Mouse (Mus musculus): Measurements from ENCODE around the gene Lix1. TPM values are rescaled to one million over a fixed set of nuclear protein-coding genes. Genes with fewer than 3 reads are reported as not detected.

Gene Lix1
- polyA plus RNA-seq, 1 experiment from 2014 or later: 5.4 TPM

DNA sequence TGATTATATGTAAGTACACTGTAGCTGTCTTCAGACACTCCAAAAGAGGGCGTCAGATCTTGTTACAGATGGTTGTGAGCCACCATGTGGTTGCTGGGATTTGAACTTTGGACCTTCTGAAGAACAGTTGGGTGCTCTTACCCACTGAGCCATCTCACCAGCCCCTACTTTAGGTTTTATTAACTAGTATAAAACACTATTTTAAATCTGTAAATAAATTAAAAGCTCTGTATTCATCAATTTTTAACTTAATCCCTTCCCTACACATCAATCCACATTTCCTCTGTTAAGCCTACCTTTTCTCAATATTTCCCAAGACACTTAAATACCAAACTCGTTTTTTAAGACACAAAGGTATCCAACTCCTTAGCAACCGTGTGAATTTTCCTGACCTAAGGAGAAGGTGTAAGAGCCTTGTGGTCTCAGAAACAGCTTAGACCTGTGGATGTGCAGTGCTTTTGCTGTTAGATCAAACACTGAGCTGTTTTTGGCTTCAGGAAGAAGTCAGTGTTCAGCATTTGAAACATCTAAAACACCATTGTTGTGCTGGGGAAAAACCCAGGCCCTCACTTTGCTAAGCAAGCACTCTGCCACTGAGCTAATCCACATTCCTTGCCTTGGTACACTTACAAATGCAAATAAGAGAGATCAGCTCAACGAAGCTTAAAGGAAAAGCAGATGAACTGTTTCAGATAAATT is 22.3 kb downstream of the Lix1 start:
- WGBS: 41% methylated on average over 4 of the region's 4 CpGs
- Histone ChIP-seq H3K4me1 (no peaks in the 10 kb centered on the region), H3K9ac (no peak overlapping the region), H3K9me3 (no peaks in the 10 kb centered on the region), H3K4me2 (no peak overlapping the region), H3K27me3 (replicated peaks) (no peaks in the 10 kb centered on the region), H3K4me3 (replicated peaks) (no peak overlapping the region), H3K27ac (no peak overlapping the region), H3K36me3 (no peaks in the 10 kb centered on the region)
- ATAC-seq (ENCODE audit: insufficient read depth, low FRiP score, low read depth): no peak

DNA sequence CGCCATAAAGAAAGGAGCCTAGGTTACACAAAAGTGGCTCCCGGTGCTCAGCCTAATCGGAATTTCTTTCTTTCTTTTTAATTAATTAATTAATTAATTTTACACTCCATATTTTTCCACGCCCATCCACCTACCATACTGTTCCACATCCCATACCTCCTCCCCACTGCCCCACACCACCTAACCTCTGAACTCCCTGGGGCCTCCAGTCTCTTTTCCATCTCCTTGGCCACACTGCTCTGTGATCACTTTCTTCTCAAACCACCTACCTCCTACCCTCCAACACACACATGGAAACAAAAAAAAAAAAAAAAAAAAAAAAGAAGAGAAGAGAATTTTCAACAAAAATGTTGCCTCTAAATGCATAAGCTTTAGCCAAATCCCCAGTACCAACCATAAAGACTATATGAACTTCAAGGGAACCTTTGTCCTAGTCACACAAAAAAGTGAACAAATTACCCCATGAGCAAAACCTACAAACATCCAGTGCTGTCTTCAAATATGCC is 22.9 kb downstream of the Lix1 start:
- Histone ChIP-seq H3K4me2 (no peak overlapping the region), H3K27me3 (replicated peaks) (no peaks in the 10 kb centered on the region), H3K36me3 (no peaks in the 10 kb centered on the region), H3K9ac (no peak overlapping the region), H3K27ac (no peak overlapping the region), H3K4me1 (no peaks in the 10 kb centered on the region), H3K4me3 (replicated peaks) (no peak overlapping the region), H3K9me3 (no peaks in the 10 kb centered on the region)
- ATAC-seq (ENCODE audit: insufficient read depth, low FRiP score, low read depth): no peak
- WGBS: 71% methylated on average over 4 of the region's 4 CpGs

DNA sequence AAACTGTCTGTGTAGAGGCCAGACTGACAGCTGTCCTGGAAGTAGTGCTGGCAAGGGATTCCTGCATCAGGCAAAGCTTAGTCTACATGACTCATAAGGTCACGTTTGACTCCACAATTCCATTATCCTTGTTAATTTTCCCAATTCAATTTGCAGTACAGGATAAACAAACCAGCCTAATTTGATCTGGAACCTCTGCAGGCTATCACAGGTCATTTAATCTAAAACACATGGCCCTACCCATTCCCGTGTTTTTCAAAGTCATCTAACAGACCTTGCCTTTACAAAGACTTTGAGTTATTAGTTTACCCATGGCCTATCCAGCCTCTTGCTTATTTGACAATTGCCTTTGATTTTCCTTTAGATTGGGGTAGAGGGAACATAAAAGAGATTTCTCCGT is 23.4 kb downstream of the Lix1 start:
- WGBS: 33% methylated on average over 3 of the region's 3 CpGs
- Histone ChIP-seq H3K9ac (no peak overlapping the region), H3K9me3 (no peaks in the 10 kb centered on the region), H3K27me3 (replicated peaks) (no peaks in the 10 kb centered on the region), H3K27ac (no peak overlapping the region), H3K4me1 (no peaks in the 10 kb centered on the region), H3K4me2 (no peak overlapping the region), H3K4me3 (replicated peaks) (no peak overlapping the region), H3K36me3 (no peaks in the 10 kb centered on the region)
- peak; percentile 27; the same call in 1 of the 2 replicates for ATAC-seq (ENCODE audit: insufficient read depth, low FRiP score, low read depth)

DNA sequence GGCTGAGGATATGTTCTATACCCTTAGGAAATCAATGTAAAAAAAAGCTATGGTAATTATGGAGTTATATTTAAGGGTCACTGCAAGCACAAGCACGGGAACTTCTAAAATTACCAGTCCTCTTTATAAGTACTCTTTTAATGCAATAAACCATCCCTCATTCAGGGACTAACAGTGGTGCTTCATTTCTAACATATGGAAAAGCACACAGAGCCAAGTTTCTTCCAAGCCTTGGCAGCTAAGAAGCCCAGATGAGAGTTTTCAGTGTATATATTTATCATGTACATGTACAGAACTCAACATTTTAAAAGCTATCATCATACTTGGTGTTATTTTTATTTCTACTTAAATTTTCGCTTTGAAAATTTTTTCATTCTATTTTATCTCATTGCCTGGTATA is 26.4 kb downstream of the Lix1 start:
- Histone ChIP-seq H3K36me3 (no peaks in the 10 kb centered on the region), H3K4me1 (no peaks in the 10 kb centered on the region), H3K4me3 (replicated peaks) (no peak overlapping the region), H3K27ac (no peak overlapping the region), H3K9me3 (no peaks in the 10 kb centered on the region), H3K4me2 (no peak overlapping the region), H3K9ac (no peak overlapping the region), H3K27me3 (replicated peaks) (no peaks in the 10 kb centered on the region)
- WGBS: 36% methylated on average over 2 of the region's 2 CpGs
- ATAC-seq (ENCODE audit: insufficient read depth, low FRiP score, low read depth): no peak

DNA sequence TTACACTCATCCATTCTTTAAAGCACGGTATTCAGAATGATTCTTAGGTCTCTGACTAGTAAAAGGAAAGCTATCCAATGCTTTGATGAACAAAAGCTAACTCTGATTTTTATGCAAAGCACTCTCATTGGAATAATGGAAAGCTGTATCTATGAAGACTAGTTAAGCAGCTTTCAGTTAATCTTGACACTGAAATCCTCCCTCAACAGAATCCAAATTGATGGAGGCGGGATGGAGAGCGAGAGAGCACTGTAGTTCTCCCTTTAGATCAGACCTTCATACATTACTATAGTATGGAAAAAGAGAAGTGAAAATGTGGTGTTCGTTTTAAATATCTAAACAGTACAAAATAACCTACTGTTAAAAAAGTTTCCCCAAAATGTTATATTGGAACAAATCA is 31.2 kb downstream of the Lix1 start:
- ATAC-seq (ENCODE audit: insufficient read depth, low FRiP score, low read depth): no peak
- WGBS: 80% methylated on average over 4 of the region's 4 CpGs
- Histone ChIP-seq H3K4me3 (replicated peaks) (no peak overlapping the region), H3K9me3 (no peaks in the 10 kb centered on the region), H3K27me3 (replicated peaks) (no peaks in the 10 kb centered on the region), H3K27ac (no peak overlapping the region), H3K36me3 (no peaks in the 10 kb centered on the region), H3K4me2 (no peak overlapping the region), H3K9ac (no peak overlapping the region), H3K4me1 (no peaks in the 10 kb centered on the region)

DNA sequence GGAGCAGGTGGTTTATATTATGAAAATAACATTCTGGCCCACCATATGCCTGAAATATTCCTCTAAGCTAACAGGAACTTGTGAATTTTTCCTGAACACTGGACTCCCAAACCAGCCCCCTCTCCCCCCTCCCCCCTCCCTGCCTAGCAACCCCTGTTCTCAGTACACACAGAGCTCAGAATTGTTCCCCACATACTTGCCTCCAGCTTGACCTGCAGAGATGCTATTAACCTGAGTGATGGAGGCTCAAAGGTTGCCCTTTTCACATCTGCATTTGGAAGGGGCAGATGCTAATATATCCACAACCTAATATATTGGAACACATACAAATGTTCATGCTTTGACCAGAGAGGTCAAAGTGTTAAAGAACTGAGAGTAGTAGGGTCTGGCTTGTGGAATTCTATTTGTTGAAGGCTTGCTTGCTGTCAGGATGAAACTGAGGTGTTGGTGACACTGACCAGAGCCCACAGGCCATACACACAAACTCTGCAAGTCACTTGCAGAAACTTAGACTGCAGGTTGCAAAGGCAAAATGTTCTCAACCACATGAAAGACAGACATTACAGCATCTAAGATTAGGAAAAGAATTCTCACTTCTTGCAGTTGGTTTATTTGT is 36.2 kb downstream of the Lix1 start:
- H3K27me3 ChIP-seq (replicated peaks): no peaks in the 10 kb centered on the region
- no peaks in the 10 kb centered on the region for H3K4me1 ChIP-seq
- no peak overlapping the region for H3K27ac ChIP-seq
- H3K36me3 ChIP-seq: no peaks in the 10 kb centered on the region
- no peak overlapping the region for H3K4me2 ChIP-seq
- no peak for ATAC-seq (ENCODE audit: insufficient read depth, low FRiP score, low read depth)
- no peak overlapping the region for H3K4me3 ChIP-seq (replicated peaks)
- H3K9me3 ChIP-seq: no peaks in the 10 kb centered on the region
- no peak overlapping the region for H3K9ac ChIP-seq

DNA sequence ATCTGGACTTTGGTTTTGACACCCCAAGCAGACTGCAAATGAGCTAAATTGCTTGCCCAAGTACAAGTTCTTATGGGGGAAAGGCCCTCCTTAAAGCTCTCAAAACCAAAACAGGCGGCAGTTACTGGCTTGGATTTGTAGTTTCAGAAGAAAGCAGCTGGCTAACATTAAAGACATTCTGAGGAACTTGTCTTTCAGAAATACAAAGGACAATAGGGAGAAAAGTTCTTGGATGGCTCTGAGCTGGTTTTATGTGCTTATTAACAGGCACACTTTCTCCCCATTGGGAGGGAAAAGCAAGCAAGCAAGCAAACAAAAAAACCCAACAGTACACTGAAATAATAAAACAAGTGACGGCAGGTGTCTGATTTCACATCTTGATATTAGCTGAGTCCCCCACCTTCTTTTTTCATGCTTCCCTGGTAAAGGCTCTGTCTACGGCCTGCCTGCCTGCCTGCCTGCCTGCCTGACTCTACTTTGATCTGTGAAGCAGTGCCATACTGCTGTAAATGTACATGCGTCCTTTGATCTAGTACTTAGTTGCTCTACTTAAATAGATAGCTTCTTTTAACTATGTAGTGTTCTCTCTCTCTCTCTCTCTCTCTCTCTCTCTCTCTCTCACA is 39.5 kb downstream of the Lix1 start:
- Histone ChIP-seq H3K4me2 (no peak overlapping the region), H3K9ac (no peak overlapping the region), H3K27me3 (replicated peaks) (no peaks in the 10 kb centered on the region), H3K9me3 (no peaks in the 10 kb centered on the region), H3K4me3 (replicated peaks) (no peak overlapping the region), H3K36me3 (no peaks in the 10 kb centered on the region), H3K4me1 (no peaks in the 10 kb centered on the region), H3K27ac (no peak overlapping the region)
- no peak for ATAC-seq (ENCODE audit: insufficient read depth, low FRiP score, low read depth)
- 42% methylated on average over 4 of the region's 4 CpGs for WGBS

DNA sequence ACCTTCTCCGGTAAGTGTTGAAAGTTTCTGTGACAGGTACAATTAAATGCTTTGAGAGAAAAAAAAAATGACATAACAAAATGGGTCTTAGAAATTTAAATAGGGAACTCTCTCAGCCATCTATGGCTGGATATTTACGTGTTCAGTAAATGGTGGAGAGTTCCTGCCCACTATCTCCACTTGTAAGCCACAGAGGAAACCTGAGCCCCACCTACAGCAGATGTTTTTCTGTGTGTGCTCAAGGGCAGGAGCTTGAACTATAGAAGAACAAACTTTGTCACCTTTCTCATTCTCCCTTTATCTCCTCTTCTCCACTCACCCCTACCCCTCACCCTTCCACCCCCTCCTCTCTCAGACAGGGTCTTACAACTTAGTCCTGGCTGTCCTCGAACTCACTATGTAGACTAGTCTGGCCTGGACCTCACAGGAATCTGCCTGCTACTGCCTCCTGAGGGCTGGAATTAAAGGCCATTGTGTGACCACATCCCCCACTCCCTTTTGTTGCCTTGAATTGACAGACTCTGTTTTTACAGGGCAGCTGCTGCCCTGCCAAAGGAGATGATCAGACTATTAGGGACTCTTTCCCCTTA is 41.9 kb downstream of the Lix1 start:
- Histone ChIP-seq H3K4me3 (replicated peaks) (no peak overlapping the region), H3K4me2 (no peak overlapping the region), H3K27ac (no peak overlapping the region), H3K4me1 (peaks cover 9% of the 10 kb centered on the region; the same call in 1 of the 2 replicates), H3K27me3 (replicated peaks) (no peaks in the 10 kb centered on the region), H3K36me3 (no peaks in the 10 kb centered on the region), H3K9ac (no peak overlapping the region), H3K9me3 (no peaks in the 10 kb centered on the region)
- WGBS: 73% methylated on average over 3 of the region's 3 CpGs
- ATAC-seq (ENCODE audit: insufficient read depth, low FRiP score, low read depth): no peak

DNA sequence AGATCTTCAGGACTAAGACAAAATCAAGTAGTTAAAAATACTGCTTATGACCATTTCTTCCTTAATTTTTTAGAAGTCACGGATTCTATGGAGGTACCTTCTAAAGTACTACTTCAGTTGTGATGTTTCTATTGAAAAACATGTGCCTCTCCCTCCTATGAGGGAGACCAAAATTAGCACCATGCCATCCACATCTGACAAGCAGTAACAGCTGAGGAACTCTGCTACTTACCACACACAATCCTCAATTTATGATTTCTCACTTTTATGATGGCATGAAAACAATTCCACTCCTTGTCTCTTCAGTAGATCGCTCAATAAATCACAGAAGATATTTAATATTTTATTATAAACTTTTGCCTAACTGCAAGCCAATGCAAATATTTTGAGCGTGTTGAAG is 44.2 kb downstream of the Lix1 start:
- Histone ChIP-seq H3K9ac (no peak overlapping the region), H3K4me1 (peaks cover 12% of the 10 kb centered on the region; the same call in 1 of the 2 replicates), H3K4me3 (replicated peaks) (no peak overlapping the region), H3K27ac (no peak overlapping the region), H3K9me3 (no peaks in the 10 kb centered on the region), H3K4me2 (no peak overlapping the region), H3K36me3 (no peaks in the 10 kb centered on the region), H3K27me3 (replicated peaks) (no peaks in the 10 kb centered on the region)
- ATAC-seq (ENCODE audit: insufficient read depth, low FRiP score, low read depth): no peak
- WGBS: 87% methylated on average over 3 of the region's 3 CpGs

DNA sequence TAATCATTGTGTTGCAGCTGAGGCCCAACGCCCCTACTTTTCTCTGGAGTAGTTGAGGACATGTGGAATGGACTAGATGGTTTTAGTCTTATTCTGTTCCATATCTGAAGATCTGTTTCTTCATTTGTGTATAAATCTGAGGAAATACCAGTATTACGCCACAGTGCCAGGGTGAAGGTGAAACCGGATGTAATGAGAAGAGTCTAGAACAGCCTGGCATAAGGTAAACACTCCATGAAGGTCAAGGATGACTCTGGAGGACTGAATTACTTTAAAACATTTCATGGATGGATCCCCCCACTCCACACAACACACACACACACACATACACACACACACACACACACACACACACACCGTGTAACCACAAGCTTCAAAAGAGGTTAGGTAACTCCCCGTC is 45.3 kb downstream of the Lix1 start:
- 74% methylated on average over 5 of the region's 5 CpGs for WGBS
- Histone ChIP-seq H3K4me2 (no peak overlapping the region), H3K27ac (no peak overlapping the region), H3K9me3 (no peaks in the 10 kb centered on the region), H3K9ac (no peak overlapping the region), H3K4me1 (peaks cover 12% of the 10 kb centered on the region; the same call in 1 of the 2 replicates), H3K27me3 (replicated peaks) (no peaks in the 10 kb centered on the region), H3K36me3 (no peaks in the 10 kb centered on the region), H3K4me3 (replicated peaks) (no peak overlapping the region)
- no peak for ATAC-seq (ENCODE audit: insufficient read depth, low FRiP score, low read depth)

DNA sequence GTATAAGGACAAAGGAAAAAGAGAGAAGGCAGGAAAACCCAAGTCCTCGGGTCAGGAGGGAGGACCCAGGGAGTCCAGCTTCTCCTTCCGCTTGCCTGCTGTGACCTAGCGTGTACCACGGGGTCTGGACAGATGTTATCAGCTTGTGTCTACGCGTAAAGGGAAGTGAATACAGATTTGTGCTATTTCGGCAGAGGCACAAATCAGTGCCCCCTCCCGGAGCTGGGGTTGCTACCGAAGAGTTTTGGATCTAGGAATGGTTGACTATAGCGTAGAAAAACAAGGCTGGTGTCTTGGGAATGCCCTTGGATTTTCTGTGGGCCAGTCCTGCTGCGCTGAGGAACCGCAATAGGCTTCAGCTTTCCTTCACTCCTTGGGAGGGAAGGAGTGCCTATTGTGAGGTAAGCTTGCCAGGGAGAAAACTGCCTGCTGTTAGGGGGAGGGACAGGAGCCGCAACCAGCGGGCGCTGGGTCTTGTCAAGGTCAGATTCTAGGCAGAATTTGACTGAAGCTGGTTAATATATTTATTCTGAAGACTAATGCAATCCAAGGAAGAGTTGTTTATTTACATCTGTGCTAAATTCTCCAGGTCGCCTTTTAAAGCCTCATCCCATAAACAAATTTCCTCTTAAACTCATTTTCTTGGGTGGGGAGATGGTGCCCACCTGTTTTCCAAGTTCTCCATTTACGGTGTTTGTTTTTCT is 46.4 kb downstream of the Lix1 start:
- Histone ChIP-seq H3K36me3 (no peaks in the 10 kb centered on the region), H3K27ac (peak overlapping the region; percentile 61), H3K4me1 (peaks cover 12% of the 10 kb centered on the region; the same call in 1 of the 2 replicates), H3K27me3 (replicated peaks) (no peaks in the 10 kb centered on the region), H3K4me3 (replicated peaks) (peak overlapping the region; percentile 36), H3K9me3 (no peaks in the 10 kb centered on the region), H3K4me2 (peak overlapping the region; percentile 61), H3K9ac (no peak overlapping the region)
- ATAC-seq (ENCODE audit: insufficient read depth, low FRiP score, low read depth): peak; percentile 84
- WGBS: 3% methylated on average over 17 of the region's 17 CpGs
